Mouse (Mus musculus): ENCODE measurements around the gene Zfp456.

GRCm38 (mm10) chr13:67416811-67417210 lies 41.2 kb upstream of the Zfp456 start:
- no peak for TF ChIP-seq CTCF (IDR thresholded peaks at IDR 0.05; ENCODE audit: borderline replicate concordance, insufficient read depth, low read length)
- TF ChIP-seq POLR2A (IDR thresholded peaks at IDR 0.05; ENCODE audit: low read depth, low read length) = no peak

Data from embryonic fibroblast, embryonic 13.5 days (primary cell).